Mouse (Mus musculus) thymus, postnatal 10 days (tissue): ENCODE measurements around the gene Maml2.

Experiments used
- DNase-seq, 2 experiments: peaks; one replicate each; pipeline ENCODE4 v3.0.0; 2021; ENCODE audit warnings: low spot score in 2 of 2

The Maml2 gene

GRCm38 (mm10) chr9:13297668-13298512 is at the start of gene Maml2:
Maml2 (plus strand) TSS chr9:13297957.
- peak; percentile 78 to 79 for DNase-seq

- no peak for DNase-seq
Observed at GRCm38 (mm10) chr9:13248104-13248503, 49.7 kb upstream of the Maml2 start.

GRCm38 (mm10) chr9:13251251-13251650 is 46.5 kb upstream of the Maml2 start:
- no peak for DNase-seq

GRCm38 (mm10) chr9:13256726-13257125 is 41.0 kb upstream of the Maml2 start:
- DNase-seq = no peak

GRCm38 (mm10) chr9:13258173-13258572 is 39.6 kb upstream of the Maml2 start:
- DNase-seq = no peak

GRCm38 (mm10) chr9:13260980-13261379 is 36.8 kb upstream of the Maml2 start:
- DNase-seq = no peak

- DNase-seq = no peak
Observed at GRCm38 (mm10) chr9:13273219-13273618, 24.5 kb upstream of the Maml2 start.

GRCm38 (mm10) chr9:13287482-13287881 is 10.3 kb upstream of the Maml2 start:
- DNase-seq = no peak

GRCm38 (mm10) chr9:13296274-13297121 is 1.3 kb upstream of the Maml2 start:
- peak; percentile 85 to 89 for DNase-seq

- DNase-seq = no peak
Observed at GRCm38 (mm10) chr9:13297122-13297667, 562 bp upstream of the Maml2 start.

- DNase-seq = no peak
Observed at GRCm38 (mm10) chr9:13298513-13298878, 739 bp downstream of the Maml2 start.

GRCm38 (mm10) chr9:13299190-13299589 is 1.4 kb downstream of the Maml2 start:
- DNase-seq = no peak

GRCm38 (mm10) chr9:13300041-13300441 is 2.3 kb downstream of the Maml2 start:
- DNase-seq = no peak

- DNase-seq = no peak
Observed at GRCm38 (mm10) chr9:13300891-13301782, 3.4 kb downstream of the Maml2 start.

GRCm38 (mm10) chr9:13302183-13302825 is 4.5 kb downstream of the Maml2 start:
- DNase-seq = no peak

- no peak for DNase-seq
Observed at GRCm38 (mm10) chr9:13303099-13303771, 5.5 kb downstream of the Maml2 start.

- DNase-seq = no peak
Observed at GRCm38 (mm10) chr9:13303976-13304375, 6.2 kb downstream of the Maml2 start.

GRCm38 (mm10) chr9:13306471-13306870 is 8.7 kb downstream of the Maml2 start:
- DNase-seq = no peak

GRCm38 (mm10) chr9:13307226-13307625 is 9.5 kb downstream of the Maml2 start:
- DNase-seq = no peak

GRCm38 (mm10) chr9:13308718-13309117 is 11.0 kb downstream of the Maml2 start:
- no peak for DNase-seq
